Mouse (Mus musculus): ENCODE measurements at regions not wholly inside any gene's neighbourhood (a gene's known extent, or its start where the extent isn't known, plus 50 kb on each side); places are given as distances from the start of the nearest gene placed in this dataset.

GRCm38 (mm10) chr8:78013101-78013500 is 200.0 kb upstream of the Ttc29 start:
- DNase-seq (ENCODE audit: low spot score) = no peak

DNA sequence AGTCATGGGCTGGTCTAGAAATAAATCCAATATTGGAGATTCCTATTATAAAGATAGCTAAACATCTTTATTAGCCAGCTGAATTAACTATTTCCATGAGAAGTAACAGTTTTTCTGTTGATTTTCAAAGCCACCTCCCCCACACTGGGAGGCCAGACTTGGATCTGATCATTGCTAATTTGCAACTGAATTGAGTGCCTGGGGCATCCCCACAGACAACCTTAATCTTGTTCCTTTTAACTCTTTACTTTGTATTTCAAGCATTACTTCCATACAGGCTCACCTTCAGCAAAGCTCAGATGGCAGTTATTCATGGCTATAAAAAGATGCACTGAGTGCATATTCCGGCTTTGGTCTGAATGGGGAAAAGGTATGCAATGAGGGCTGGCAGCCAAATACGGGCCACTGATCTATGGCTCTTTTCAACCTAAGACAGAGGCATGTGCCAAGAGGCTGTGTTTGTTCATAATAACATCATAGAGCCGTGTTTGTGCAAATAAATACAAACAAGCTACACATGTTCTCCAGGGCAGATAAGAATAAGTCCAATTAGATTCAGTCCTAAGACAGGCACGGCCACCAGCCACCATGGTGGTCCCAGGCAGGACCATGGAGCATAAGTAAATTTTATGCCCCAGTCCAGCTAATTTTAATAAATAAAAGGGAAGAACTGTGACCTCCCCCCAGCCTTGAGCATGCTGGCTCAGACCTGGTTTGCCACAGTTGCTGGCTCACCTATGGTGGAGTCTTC is 194.5 kb upstream of the Ttc29 start:
- no peak for DNase-seq (ENCODE audit: low spot score)

GRCm38 (mm10) chr8:78021473-78021872 is 191.6 kb upstream of the Ttc29 start:
- no peak for DNase-seq (ENCODE audit: low spot score)

GRCm38 (mm10) chr8:78022986-78023385 is 190.1 kb upstream of the Ttc29 start:
- no peak for DNase-seq (ENCODE audit: low spot score)

GRCm38 (mm10) chr8:78023467-78023866 is 189.6 kb upstream of the Ttc29 start:
- no peak for DNase-seq (ENCODE audit: low spot score)

DNA sequence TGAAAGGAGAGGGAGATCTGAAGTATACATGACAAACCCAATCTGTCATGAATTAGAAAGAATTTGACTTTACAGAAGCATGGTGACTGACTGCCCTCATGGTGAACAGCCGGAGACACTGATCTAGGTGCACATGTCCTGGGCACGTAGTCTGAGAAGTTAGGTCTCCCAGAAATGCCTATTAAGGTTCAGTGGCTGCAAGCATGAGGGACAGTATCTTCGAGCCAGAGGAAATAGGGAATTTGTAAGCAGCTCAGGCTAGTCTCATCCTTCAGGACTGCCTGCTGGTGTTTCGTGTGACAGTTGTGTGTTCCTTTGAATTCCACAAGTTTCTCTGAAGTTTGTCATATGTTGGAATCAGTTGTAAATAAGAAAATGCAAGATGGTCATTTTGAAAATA is 189.2 kb upstream of the Ttc29 start:
- no peak for DNase-seq (ENCODE audit: low spot score)

DNA sequence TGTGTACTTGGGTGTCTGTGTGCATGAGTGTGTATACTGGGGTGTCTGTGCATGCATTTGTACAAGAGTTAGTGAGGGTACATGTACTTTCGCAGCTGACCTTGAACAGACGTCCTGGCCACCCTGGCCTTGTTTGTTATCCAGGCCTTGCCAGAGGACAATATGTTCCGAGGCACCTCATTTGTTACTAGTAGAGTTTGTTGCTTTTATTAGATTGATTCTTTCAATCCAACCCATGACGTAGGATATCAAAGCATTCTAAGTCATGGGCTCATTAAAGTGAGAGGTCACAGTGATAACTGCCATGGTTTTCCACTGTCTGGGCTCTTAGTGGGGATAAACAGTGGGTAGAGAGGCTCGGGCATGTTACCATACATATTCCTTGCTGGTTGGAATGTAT is 188.1 kb upstream of the Ttc29 start:
- DNase-seq (ENCODE audit: low spot score) = no peak

GRCm38 (mm10) chr8:78027371-78027770 is 185.7 kb upstream of the Ttc29 start:
- DNase-seq (ENCODE audit: low spot score) = no peak

GRCm38 (mm10) chr8:78028928-78029327 is 184.2 kb upstream of the Ttc29 start:
- DNase-seq (ENCODE audit: low spot score) = no peak

- DNase-seq (ENCODE audit: low spot score) = no peak
These were observed 181.3 kb upstream of the Ttc29 start for GRCm38 (mm10) chr8:78031811-78032210.

GRCm38 (mm10) chr8:78034687-78035086 is 178.4 kb upstream of the Ttc29 start:
- no peak for DNase-seq (ENCODE audit: low spot score)

- no peak for DNase-seq (ENCODE audit: low spot score)
These were observed 175.9 kb upstream of the Ttc29 start for GRCm38 (mm10) chr8:78037218-78037617.

GRCm38 (mm10) chr8:78046691-78047090 is 166.4 kb upstream of the Ttc29 start:
- DNase-seq (ENCODE audit: low spot score) = no peak

GRCm38 (mm10) chr8:78050768-78051167 is 162.3 kb upstream of the Ttc29 start:
- no peak for DNase-seq (ENCODE audit: low spot score)

DNA sequence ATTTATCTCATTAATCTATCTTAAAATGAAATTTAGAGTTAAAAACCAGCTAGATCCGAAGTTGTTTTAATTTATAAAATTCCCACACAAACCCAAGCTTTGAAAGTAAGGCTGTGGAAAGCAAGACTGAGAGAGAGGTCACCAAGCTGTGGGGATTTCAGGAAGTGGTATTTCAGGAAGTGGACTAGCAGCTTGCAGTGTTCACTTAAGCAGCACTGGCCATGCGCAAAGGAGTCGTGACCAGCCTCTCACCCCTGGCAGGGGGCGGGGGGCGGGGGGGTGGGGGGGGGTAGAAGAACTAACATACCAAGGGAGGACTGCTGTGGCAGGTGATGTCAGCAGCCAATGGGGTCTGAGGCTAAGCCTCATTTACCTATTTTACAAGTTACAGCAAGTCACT is 158.7 kb upstream of the Ttc29 start:
- DNase-seq (ENCODE audit: low spot score) = no peak

- DNase-seq (ENCODE audit: low spot score) = no peak
These were observed 158.2 kb upstream of the Ttc29 start for GRCm38 (mm10) chr8:78054920-78055319.

DNA sequence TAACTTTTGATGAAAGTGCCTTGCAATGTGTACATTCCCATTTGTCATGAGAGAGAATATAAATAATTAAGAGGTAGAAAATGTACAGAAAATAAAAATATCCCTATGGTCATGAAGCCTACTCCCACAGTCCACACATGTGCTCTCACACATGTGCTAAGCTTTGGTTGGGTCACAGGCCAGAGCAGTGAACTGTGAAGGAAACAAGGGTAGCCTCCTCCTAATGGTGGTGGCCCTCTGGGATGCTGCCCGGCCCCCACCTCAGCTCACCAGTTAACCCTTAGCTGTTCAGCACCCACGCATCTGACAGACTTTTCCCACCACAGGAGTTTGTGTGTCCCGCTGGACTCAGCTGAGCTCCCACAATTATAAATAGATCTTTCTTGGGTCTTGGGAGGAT is 157.6 kb upstream of the Ttc29 start:
- DNase-seq (ENCODE audit: low spot score) = no peak

- DNase-seq (ENCODE audit: low spot score) = no peak
These were observed 155.7 kb upstream of the Ttc29 start for GRCm38 (mm10) chr8:78057357-78057756.

GRCm38 (mm10) chr8:78061827-78062719 is 151.0 kb upstream of the Ttc29 start:
- no peak for DNase-seq (ENCODE audit: low spot score)

DNA sequence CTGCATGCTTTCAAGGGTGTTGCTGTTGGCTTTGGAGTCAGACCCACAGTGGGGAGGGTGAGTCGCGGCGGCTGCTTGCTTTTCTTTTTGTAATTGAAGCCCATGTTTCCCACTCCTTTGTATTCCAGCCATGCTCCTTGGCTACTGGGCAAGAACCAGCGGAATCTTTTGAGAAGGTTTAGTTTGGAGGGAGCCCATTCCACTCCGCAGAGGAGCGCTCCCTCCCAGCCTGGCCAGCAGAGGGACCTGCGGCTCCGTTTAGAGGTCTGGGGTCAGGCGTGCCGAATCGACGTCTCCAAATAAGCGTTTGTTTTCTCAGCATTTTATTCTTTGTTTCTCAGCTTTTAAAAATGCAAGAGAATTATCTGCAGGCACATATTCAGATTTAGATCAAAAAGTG is 149.6 kb upstream of the Ttc29 start:
- no peak for DNase-seq (ENCODE audit: low spot score)

- DNase-seq (ENCODE audit: low spot score) = no peak
These were observed 148.9 kb upstream of the Ttc29 start for GRCm38 (mm10) chr8:78064161-78064560.

DNA sequence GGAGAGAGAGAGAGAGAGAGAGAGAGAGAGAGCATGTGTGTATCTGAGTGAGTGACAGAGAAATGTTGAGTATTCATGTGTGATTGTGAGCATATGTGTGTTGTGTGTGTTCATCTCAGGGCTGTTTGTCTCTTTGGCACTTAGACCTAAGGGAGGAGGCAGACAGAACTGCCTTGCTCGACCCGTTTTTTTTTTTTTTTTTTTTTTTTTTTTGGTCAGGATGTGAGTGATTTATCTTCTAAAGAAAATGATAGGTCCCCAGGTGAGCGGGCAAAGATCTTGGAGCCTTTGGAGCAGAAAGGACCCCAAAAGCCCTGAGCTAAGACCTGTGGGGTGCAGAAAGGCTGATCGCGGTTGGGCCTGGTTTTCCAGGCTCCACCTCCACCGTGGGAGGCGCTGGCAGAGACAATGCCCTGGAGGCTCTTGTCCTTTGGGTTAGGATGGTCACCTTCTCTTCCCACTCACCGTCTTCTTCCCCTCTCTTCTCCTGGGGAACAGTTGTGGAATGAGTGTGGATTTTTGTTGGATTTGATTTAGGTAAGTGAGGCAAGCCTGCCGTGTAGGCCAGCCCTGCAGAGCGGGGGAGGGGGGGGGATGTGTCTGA is 147.1 kb upstream of the Ttc29 start:
- DNase-seq (ENCODE audit: low spot score) = no peak

Measured in spleen, adult 12 weeks (tissue).